Mouse (Mus musculus) adrenal gland, postnatal 25 days (tissue): ENCODE data around the gene Coasy. TPM values are rescaled to one million over a fixed set of nuclear protein-coding genes. Genes with fewer than 3 reads are reported as not detected.

Source experiments
- DNase-seq: peaks from one replicate; pipeline ENCODE4 v3.0.0; 2021; ENCODE audit warnings: mixed read lengths
- total RNA-seq: library from RNA; stranded (reverse); gene quantifications from 2 replicates; pipeline ENCODE4 v1.2.3, GENCODE M21; 2021

Gene Coasy
- total RNA-seq, 1 experiment from 2014 or later, result 115 TPM

GRCm38 (mm10) chr11:101133037-101133436 lies 50.7 kb downstream of the Coasy start:
- DNase-seq, result no peak

- peak; percentile 62 for DNase-seq
These were observed 52.0 kb downstream of the Coasy start for GRCm38 (mm10) chr11:101134217-101134865.

Other genes with a start within 250 kb of the Coasy start
- 89.0 and 123 TPM in 2 replicates for gene Stat5b, start 231.8 kb upstream of the Coasy start, total RNA-seq
- gene Stat5a, start 223.2 kb upstream of the Coasy start, total RNA-seq, result 43.8 and 54.5 TPM in 2 replicates
- gene Stat3, start 143.0 kb upstream of the Coasy start, total RNA-seq, result 81.5 and 88.6 TPM in 2 replicates
- gene Cavin1, start 111.7 kb upstream of the Coasy start, total RNA-seq, result 224 and 271 TPM in 2 replicates
- 106 and 144 TPM in 2 replicates for gene Atp6v0a1, start 73.1 kb upstream of the Coasy start, total RNA-seq
- 39.3 and 54.1 TPM in 2 replicates for gene Naglu, start 12.6 kb upstream of the Coasy start, total RNA-seq
- gene Hsd17b1, start 4.2 kb upstream of the Coasy start, total RNA-seq, result 2.6 and 3.3 TPM in 2 replicates
- gene Mlx, start 4.7 kb downstream of the Coasy start, total RNA-seq, result 55.2 and 70.0 TPM in 2 replicates
- gene Psmc3ip, start 12.9 kb downstream of the Coasy start, total RNA-seq, result 7.1 and 9.4 TPM in 2 replicates
- 53.5 and 64.1 TPM in 2 replicates for gene Retreg3, start 37.3 kb downstream of the Coasy start, total RNA-seq
- gene Tubg1, start 37.4 kb downstream of the Coasy start, total RNA-seq, result 42.1 and 50.1 TPM in 2 replicates
- 5.7 and 6.4 TPM in 2 replicates for gene Tubg2, start 73.3 kb downstream of the Coasy start, total RNA-seq
- 6.6 and 9.1 TPM in 2 replicates for gene Cntnap1, start 88.0 kb downstream of the Coasy start, total RNA-seq
- 31.1 and 36.4 TPM in 2 replicates for gene Plekhh3, start 88.8 kb downstream of the Coasy start, total RNA-seq
- gene Ccr10, start 92.9 kb downstream of the Coasy start, total RNA-seq, result 0.18 TPM in 1 of 2 replicates, not detected in the other
- 37.3 and 49.6 TPM in 2 replicates for gene Ezh1, start 143.9 kb downstream of the Coasy start, total RNA-seq
- gene Ramp2, start 163.5 kb downstream of the Coasy start, total RNA-seq, result 53.9 and 57.0 TPM in 2 replicates
- 112 and 116 TPM in 2 replicates for gene Vps25, start 171.1 kb downstream of the Coasy start, total RNA-seq
- gene Wnk4, start 178.0 kb downstream of the Coasy start, total RNA-seq, result 1.7 and 2.6 TPM in 2 replicates
- gene Cntd1, start 196.4 kb downstream of the Coasy start, total RNA-seq, result 0.67 and 0.73 TPM in 2 replicates
- gene Coa3, start 196.5 kb downstream of the Coasy start, total RNA-seq, result 67.9 and 74.9 TPM in 2 replicates
- 117 and 159 TPM in 2 replicates for gene Becn1, start 219.7 kb downstream of the Coasy start, total RNA-seq
- gene Psme3, start 233.6 kb downstream of the Coasy start, total RNA-seq, result 126 and 131 TPM in 2 replicates
- gene Aoc2, start 242.5 kb downstream of the Coasy start, total RNA-seq, result 4.6 and 6.5 TPM in 2 replicates
- 30.8 and 35.7 TPM in 2 replicates for gene Aoc3, start 248.0 kb downstream of the Coasy start, total RNA-seq